Mouse (Mus musculus) myocyte (in vitro differentiated cells): ENCODE measurements around the gene Kyat3. TPM values are rescaled to one million over a fixed set of nuclear protein-coding genes. Genes with fewer than 3 reads are reported as not detected.

ENCODE experiments used
- H3K27me3 ChIP-seq: one replicate; pipeline ENCODE4 v1.6.1; 2011; ENCODE audit not compliant: control insufficient read depth, insufficient read depth, insufficient read length
- H3K36me3 ChIP-seq: one replicate; pipeline ENCODE4 v1.6.1; 2011; ENCODE audit not compliant: control insufficient read depth, insufficient read depth
- H3K4me2 ChIP-seq: one replicate; pipeline ENCODE4 v1.6.1; 2011; ENCODE audit warnings: low read depth, control low read depth
- H3K4me3 ChIP-seq: one replicate; pipeline ENCODE4 v1.5.1; 2011; ENCODE audit warnings: mild to moderate bottlenecking, control low read depth, moderate library complexity
- H3K79me2 ChIP-seq: one replicate; pipeline ENCODE4 v1.6.1; 2011; ENCODE audit not compliant: control insufficient read depth, insufficient read depth
- H3ac ChIP-seq: one replicate; pipeline ENCODE4 v1.6.1; 2011; ENCODE audit not compliant: control insufficient read depth, insufficient read length
- CEBPB ChIP-seq: IDR thresholded peaks from 2 replicates; pipeline ENCODE4 v1.6.1; 2011; ENCODE audit warnings: mild to moderate bottlenecking, moderate library complexity; ENCODE audit not compliant: poor library complexity, insufficient read depth, severe bottlenecking
- E2F4 ChIP-seq: IDR thresholded peaks from one replicate; pipeline ENCODE4 v1.6.1; 2011; ENCODE audit warnings: mild to moderate bottlenecking, control low read depth, moderate library complexity; ENCODE audit not compliant: insufficient read depth
- MAX ChIP-seq: IDR thresholded peaks from one replicate; pipeline ENCODE4 v1.6.1; 2011; ENCODE audit warnings: low read depth, mild to moderate bottlenecking, control low read depth
- MYOD1 ChIP-seq, 3 experiments: IDR thresholded peaks; one replicate each; pipeline ENCODE4 v1.6.1; 2011; ENCODE audit warnings: control low read depth in 2 of 3, low read depth in 2 of 3, mild to moderate bottlenecking in 2 of 3, moderate library complexity in 1 of 3; ENCODE audit not compliant: insufficient read length in 2 of 3, control insufficient read depth in 1 of 3
- MYOG ChIP-seq, 3 experiments: IDR thresholded peaks; one replicate each; pipeline ENCODE4 v1.6.1; 2011; ENCODE audit warnings: control low read depth in 2 of 3, low read depth in 2 of 3, mild to moderate bottlenecking in 2 of 3; ENCODE audit not compliant: insufficient read length in 2 of 3, control insufficient read depth in 1 of 3, insufficient read depth in 1 of 3
- POLR2A ChIP-seq: IDR thresholded peaks from one replicate; pipeline ENCODE4 v1.6.1; 2011; ENCODE audit warnings: low read depth, mild to moderate bottlenecking, control low read depth, moderate library complexity; ENCODE audit not compliant: insufficient read length
- POLR2AphosphoS2 ChIP-seq: IDR thresholded peaks from one replicate; pipeline ENCODE4 v1.6.1; 2011; ENCODE audit warnings: low read depth, control low read depth; ENCODE audit not compliant: insufficient read length
- REST ChIP-seq: IDR thresholded peaks from one replicate; pipeline ENCODE4 v1.6.1; 2011; ENCODE audit warnings: mild to moderate bottlenecking, control low read depth, moderate library complexity; ENCODE audit not compliant: insufficient read depth, insufficient read length
- SRF ChIP-seq: IDR thresholded peaks from one replicate; pipeline ENCODE4 v1.6.1; 2011; ENCODE audit warnings: low read depth; ENCODE audit not compliant: control insufficient read depth, insufficient read length
- TCF12 ChIP-seq: IDR thresholded peaks from one replicate; pipeline ENCODE4 v1.6.1; 2011; ENCODE audit warnings: mild to moderate bottlenecking, control low read depth; ENCODE audit not compliant: poor library complexity, insufficient read depth, severe bottlenecking
- TCF3 ChIP-seq: IDR thresholded peaks from one replicate; pipeline ENCODE4 v1.6.1; 2011; ENCODE audit warnings: low read depth, control low read depth; ENCODE audit not compliant: insufficient read length
- USF1 ChIP-seq: IDR thresholded peaks from one replicate; pipeline ENCODE4 v1.6.1; 2011; ENCODE audit warnings: low read depth, mild to moderate bottlenecking, control low read depth, moderate library complexity
- polyA plus RNA-seq: library from polyadenylated mRNA; unstranded; fragments of >200 nt; fragmentation: generic; extraction: Trizol; gene quantifications from one replicate; pipeline ENCODE4 v1.2.1, GENCODE M21; 2012; ENCODE audit warnings: missing spikeins

Kyat3 gene
- polyA plus RNA-seq, 1 experiment = 1.9 TPM

DNA sequence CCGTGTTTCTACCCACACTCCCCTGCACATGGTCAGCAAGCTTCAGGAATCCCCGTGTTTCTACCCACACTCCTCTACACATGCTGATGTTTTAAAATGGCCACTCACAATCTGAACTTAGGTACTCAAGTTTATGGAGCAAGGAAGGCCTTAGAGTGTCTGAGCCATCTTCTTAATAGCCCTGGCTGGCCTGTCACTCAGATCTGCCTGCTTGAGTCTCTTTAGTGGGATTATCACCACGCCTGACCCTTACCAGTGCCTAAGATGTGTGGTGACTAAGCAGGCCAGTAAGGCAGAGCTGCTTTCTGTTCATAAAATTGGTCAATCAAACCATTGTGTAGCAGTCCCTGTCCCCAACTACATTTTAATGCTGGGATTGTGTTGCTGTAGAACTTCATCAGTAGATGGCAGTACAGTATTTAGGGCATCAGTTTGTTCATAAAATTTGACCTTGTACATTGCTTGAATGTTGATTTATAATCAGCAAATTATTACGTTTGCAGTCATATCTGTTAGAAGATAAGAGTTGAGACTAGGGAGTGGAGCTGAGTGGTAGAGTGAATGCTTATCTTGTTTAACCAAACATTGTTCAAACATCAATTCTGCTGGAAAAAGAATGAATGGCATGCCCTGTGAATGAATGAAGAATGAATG is 72.8 kb downstream of the Kyat3 start:
- TF ChIP-seq MYOG (IDR thresholded peaks at IDR 0.05; ENCODE audit: control insufficient read depth in 1 of 3, insufficient read depth in 1 of 3, insufficient read length in 2 of 3, low read depth in 2 of 3) = no peak
- TF ChIP-seq POLR2AphosphoS2 = no peak
- no peak for TF ChIP-seq USF1
- no peak overlapping the region for H3ac ChIP-seq
- peaks cover 30% of the 10 kb centered on the region for H3K36me3 ChIP-seq

DNA sequence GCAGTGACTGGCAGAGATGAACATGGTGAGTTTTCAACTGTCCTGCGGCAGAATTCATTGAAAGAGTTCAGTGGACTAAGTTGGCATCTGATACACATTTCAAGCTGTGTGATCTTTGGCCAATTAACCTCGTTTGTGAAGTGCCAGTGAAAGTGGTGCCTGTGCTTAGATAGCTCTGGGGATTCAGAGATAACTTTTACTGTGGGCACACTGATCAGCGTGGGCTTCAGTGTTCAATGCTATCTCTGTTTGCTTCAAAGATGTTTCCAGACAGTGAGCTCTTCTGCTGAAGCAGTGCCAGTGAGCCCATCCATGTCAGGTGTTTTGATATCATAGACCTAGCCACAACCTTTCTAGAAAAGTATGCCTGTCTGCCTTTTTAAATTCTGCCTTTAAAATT is 76.4 kb downstream of the Kyat3 start:
- TF ChIP-seq CEBPB (no peak), POLR2A (no peak), POLR2AphosphoS2 (no peak), USF1 (no peak), E2F4 (no peak), TCF12 (no peak)
- Histone ChIP-seq H3K4me2 (no peak overlapping the region), H3ac (no peak overlapping the region), H3K79me2 (peaks cover 9% of the 10 kb centered on the region), H3K27me3 (no peaks in the 10 kb centered on the region), H3K36me3 (peaks cover 45% of the 10 kb centered on the region), H3K4me3 (no peak overlapping the region)

More for the DNA sequence above, 72.8 kb downstream of the Kyat3 start:
- Histone ChIP-seq H3K4me2 (no peak overlapping the region), H3K27me3 (no peaks in the 10 kb centered on the region), H3K4me3 (no peak overlapping the region), H3K79me2 (peaks cover 32% of the 10 kb centered on the region)

DNA sequence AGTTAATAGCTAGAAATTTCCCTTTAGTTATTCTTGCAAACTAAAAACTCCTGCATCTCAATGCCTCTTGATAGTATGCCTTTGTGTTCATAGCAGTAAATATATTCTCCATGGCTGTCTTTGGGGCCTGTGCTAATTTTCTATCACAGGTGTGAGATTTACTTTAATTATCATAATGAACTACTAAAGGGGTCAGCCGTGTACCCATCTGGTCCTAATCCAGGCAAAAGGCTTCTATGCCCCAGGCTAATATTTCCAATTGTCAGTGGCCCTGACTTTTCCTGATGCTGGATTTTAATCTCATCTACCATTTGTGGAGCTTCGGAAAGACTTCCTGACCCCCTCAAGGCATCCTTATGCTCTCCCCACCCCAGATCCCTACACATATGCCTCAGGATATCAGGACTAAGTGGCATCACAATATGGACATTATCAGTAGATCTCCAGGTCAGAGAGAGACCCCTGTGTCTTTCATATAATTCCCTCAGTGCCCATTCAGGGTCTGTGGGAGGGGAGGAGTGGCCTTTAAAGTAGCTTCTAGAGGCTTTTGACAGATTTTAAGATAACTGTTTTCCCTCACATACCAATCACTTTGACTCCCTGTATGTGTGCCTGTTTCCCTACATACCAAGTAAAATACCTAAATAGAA is 85.7 kb downstream of the Kyat3 start:
- H3K4me3 ChIP-seq = no peak overlapping the region
- no peaks in the 10 kb centered on the region for H3K79me2 ChIP-seq
- H3K27me3 ChIP-seq = no peaks in the 10 kb centered on the region
- H3K4me2 ChIP-seq = no peak overlapping the region
- no peak overlapping the region for H3ac ChIP-seq
- TF ChIP-seq CEBPB (no peak), POLR2AphosphoS2 (no peak), SRF (no peak), TCF3 (no peak), MYOG (IDR thresholded peaks at IDR 0.05; ENCODE audit: control insufficient read depth in 1 of 3, insufficient read depth in 1 of 3, insufficient read length in 2 of 3, low read depth in 2 of 3) (no peak), MYOD1 (IDR thresholded peaks at IDR 0.05; ENCODE audit: control insufficient read depth in 1 of 3, insufficient read length in 2 of 3, low read depth in 2 of 3) (no peak), USF1 (no peak), POLR2A (no peak), MAX (no peak), E2F4 (no peak), TCF12 (no peak), REST (no peak)
- peaks cover 49% of the 10 kb centered on the region for H3K36me3 ChIP-seq

GRCm38 (mm10) chr3:142795587-142795986 is 94.7 kb downstream of the Kyat3 start:
- TF ChIP-seq E2F4 = no peak
- no peak for TF ChIP-seq TCF12
- no peak for TF ChIP-seq MYOG (IDR thresholded peaks at IDR 0.05; ENCODE audit: control insufficient read depth in 1 of 3, insufficient read depth in 1 of 3, insufficient read length in 2 of 3, low read depth in 2 of 3)
- TF ChIP-seq MYOD1 (IDR thresholded peaks at IDR 0.05; ENCODE audit: control insufficient read depth in 1 of 3, insufficient read length in 2 of 3, low read depth in 2 of 3) = no peak
- no peak for TF ChIP-seq USF1
- no peak for TF ChIP-seq CEBPB
- TF ChIP-seq REST = no peak
- TF ChIP-seq POLR2A = no peak
- TF ChIP-seq MAX = no peak
- no peak for TF ChIP-seq TCF3
- no peak for TF ChIP-seq POLR2AphosphoS2

More at GRCm38 (mm10) chr3:142795587-142795986, 94.7 kb downstream of the Kyat3 start:
- Histone ChIP-seq H3K79me2 (no peaks in the 10 kb centered on the region), H3K4me3 (no peak overlapping the region), H3K36me3 (peaks cover 32% of the 10 kb centered on the region), H3K27me3 (no peaks in the 10 kb centered on the region), H3ac (no peak overlapping the region), H3K4me2 (no peak overlapping the region)

Other genes starting within 250 kb of the Kyat3 start
- not detected for gene Gbp5, start 207.1 kb upstream of the Kyat3 start, polyA plus RNA-seq
- gene Gbp7, start 170.7 kb upstream of the Kyat3 start, polyA plus RNA-seq = 0.05 TPM
- gene Gbp3, start 141.0 kb upstream of the Kyat3 start, polyA plus RNA-seq = 0.11 TPM
- 0.22 TPM for gene Gbp2b, start 106.2 kb upstream of the Kyat3 start, polyA plus RNA-seq
- 0.82 TPM for gene Gbp2, start 80.4 kb upstream of the Kyat3 start, polyA plus RNA-seq
- 21.6 TPM for gene Gtf2b, start 64.0 kb downstream of the Kyat3 start, polyA plus RNA-seq
- 11.8 TPM for gene Pkn2, start 181.0 kb downstream of the Kyat3 start, polyA plus RNA-seq